ENCODE assay signal across 25 mouse cellular contexts in the genomic region with DNA sequence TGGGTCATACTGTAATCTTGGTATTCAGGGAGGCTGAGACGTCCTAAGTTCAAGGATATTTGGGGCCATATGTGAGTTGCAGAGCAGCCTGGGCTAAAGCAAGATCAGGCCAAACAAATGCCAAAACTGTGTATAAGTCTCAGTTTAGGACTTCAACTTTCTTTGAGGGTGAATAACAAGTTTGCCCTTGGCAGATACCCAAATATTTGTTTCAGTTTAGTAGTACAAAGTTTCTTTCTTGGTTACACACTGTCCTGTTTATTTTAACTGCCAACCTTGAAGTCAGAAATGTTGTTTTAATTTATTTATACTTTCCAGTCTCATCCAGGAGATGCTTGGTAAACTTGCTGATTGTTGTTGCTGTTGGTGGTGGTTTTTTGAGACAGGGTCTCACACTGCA. TPM values are rescaled to one million over a fixed set of nuclear protein-coding genes. Genes with fewer than 3 reads are reported as not detected.
DNase-seq lines count a peak whose midpoint lies in the region; ATAC-seq and TF ChIP-seq lines count a peak whose summit lies in the region.
"Had no signal": no experiment of that assay in that cellular context is flagged by ENCODE, and none has a peak within 500 bp of the region (broad histone marks: within the 10 kb centered on the region; RNA-seq: fewer than 3 reads in every experiment).

No protein-coding gene starts in this region.

- WGBS in liver, postnatal 0 days (ENCODE audit: insufficient replicate concordance), result 69% methylated on average over 1 of the region's 1 CpGs
- WGBS in liver, embryonic 12.5 days (ENCODE audit: insufficient replicate concordance), result 41% methylated on average over 1 of the region's 1 CpGs

- TF ChIP-seq CTCF in liver, postnatal 0 days (IDR thresholded peaks at IDR 0.05; ENCODE audit: low read depth), result no peak

- H3K4me2 ChIP-seq in liver, postnatal 0 days (ENCODE audit: low read depth, low read length), result no peak overlapping the region
- no peak overlapping the region for H3K4me2 ChIP-seq in liver, embryonic 12.5 days
- H3K4me2 ChIP-seq: embryonic facial prominence, embryonic 13.5 days; forebrain, embryonic 12.5 days; forebrain, embryonic 15.5 days; hindbrain, embryonic 12.5 days; hindbrain, embryonic 15.5 days had no signal

- H3K27me3 ChIP-seq in liver, postnatal 0 days (ENCODE audit: insufficient read depth, low read length), result no peaks in the 10 kb centered on the region
- peaks cover 53% of the 10 kb centered on the region for H3K27me3 ChIP-seq in liver, embryonic 12.5 days (replicated peaks)
- H3K27me3 ChIP-seq: heart, embryonic 13.5 days; Patski had no signal

- peaks cover 15% of the 10 kb centered on the region for H3K4me1 ChIP-seq in liver, postnatal 0 days (ENCODE audit: insufficient read depth)
- H3K4me1 ChIP-seq in liver, embryonic 12.5 days, result peaks cover 39% of the 10 kb centered on the region

- H3K9me3 ChIP-seq in liver, postnatal 0 days (ENCODE audit: low read length), result no peaks in the 10 kb centered on the region
- no peaks in the 10 kb centered on the region for H3K9me3 ChIP-seq in liver, embryonic 12.5 days (replicated peaks)
- H3K9me3 ChIP-seq: embryonic facial prominence, embryonic 10.5 days; embryonic facial prominence, embryonic 13.5 days; forebrain, embryonic 12.5 days; forebrain, embryonic 15.5 days; heart, embryonic 10.5 days; heart, embryonic 13.5 days; hindbrain, embryonic 12.5 days; hindbrain, embryonic 15.5 days had no signal

- peak overlapping the region; percentile 68 for H3K27ac ChIP-seq in liver, postnatal 0 days (ENCODE audit: low read depth)
- no peak overlapping the region for H3K27ac ChIP-seq in liver, embryonic 12.5 days
- H3K27ac ChIP-seq: embryonic facial prominence, embryonic 10.5 days; embryonic facial prominence, embryonic 13.5 days; forebrain, embryonic 12.5 days; forebrain, embryonic 15.5 days; heart, adult 2 months; heart, embryonic 10.5 days; heart, embryonic 13.5 days; hindbrain, embryonic 12.5 days; hindbrain, embryonic 15.5 days had no signal

- H3K36me3 ChIP-seq in liver, postnatal 0 days (replicated peaks; ENCODE audit: insufficient read depth, low read length), result no peaks in the 10 kb centered on the region
- no peaks in the 10 kb centered on the region for H3K36me3 ChIP-seq in liver, embryonic 12.5 days
- H3K36me3 ChIP-seq: embryonic facial prominence, embryonic 10.5 days; embryonic facial prominence, embryonic 13.5 days; forebrain, embryonic 12.5 days; forebrain, embryonic 15.5 days; heart, embryonic 10.5 days; heart, embryonic 13.5 days; hindbrain, embryonic 12.5 days; hindbrain, embryonic 15.5 days had no signal

- H3K4me3 ChIP-seq in liver, postnatal 0 days (ENCODE audit: low read depth, low read length), result no peak overlapping the region
- H3K4me3 ChIP-seq in liver, embryonic 12.5 days, result no peak overlapping the region
- H3K4me3 ChIP-seq: embryonic facial prominence, embryonic 13.5 days; erythroblast, embryonic 14.5 days; forebrain, embryonic 12.5 days; forebrain, embryonic 15.5 days; heart, adult 2 months; heart, embryonic 10.5 days; heart, embryonic 13.5 days; hindbrain, embryonic 12.5 days; hindbrain, embryonic 15.5 days had no signal

- ATAC-seq in liver, postnatal 0 days, result no peak
- ATAC-seq in liver, embryonic 12.5 days, result no peak
- ATAC-seq: CD4-positive, CD25-positive, alpha-beta regulatory T cell, adult 4 months; forebrain, embryonic 15.5 days; Patski had no signal

- peak; percentile 55 for DNase-seq in kidney, adult 9 months
- no peak for DNase-seq in kidney, postnatal 25 days
- no peak for DNase-seq in liver, postnatal 0 days
- peak; percentile 28 for DNase-seq in NIH3T3 (ENCODE audit: low read depth)
- DNase-seq in adrenal gland, postnatal 10 days, result no peak
- DNase-seq: adrenal gland, adult 2 months; adrenal gland, postnatal 25 days; cerebellum, adult 11-12 months; cerebellum, adult 8-10 months; cerebellum, postnatal 10 days; cerebellum, postnatal 36 days; gastrocnemius, postnatal 25 days; heart, adult 2 months had no signal

- no peak overlapping the region for H3K9ac ChIP-seq in liver, postnatal 0 days (replicated peaks)
- H3K9ac ChIP-seq in liver, embryonic 12.5 days, result no peak overlapping the region
- H3K9ac ChIP-seq: embryonic facial prominence, embryonic 13.5 days; forebrain, embryonic 12.5 days; forebrain, embryonic 15.5 days; heart, embryonic 13.5 days; hindbrain, embryonic 12.5 days; hindbrain, embryonic 15.5 days had no signal

- TF ChIP-seq EP300 in liver, postnatal 0 days (IDR thresholded peaks at IDR 0.05; ENCODE audit: low read depth), result no peak

RNA-seq across cellular contexts. Expression of gene F11r, which starts 1.4 kb away (rescaled TPM):
- 57.9 and 61.7 TPM in 2 replicates for polyA plus RNA-seq in liver, postnatal 0 days (2015; fragmentation: Nextera tagmentation; extraction: Ambion mirVana)
- 28.2 and 28.9 TPM in 2 replicates for polyA plus RNA-seq in liver, embryonic 12.5 days (2016; fragmentation: Nextera tagmentation; extraction: Ambion mirVana)
- 10 to 100 TPM; 64.9 to 66.2 TPM for total RNA-seq in adrenal gland, postnatal 10 days (2021)
- polyA plus RNA-seq: erythroblast, embryonic 14.5 days had no signal

RNA-seq across cellular contexts. Expression of gene Tstd1, which starts 17.3 kb away (rescaled TPM):
- 36.5 and 37.8 TPM in 2 replicates for polyA plus RNA-seq in liver, postnatal 0 days (2015; fragmentation: Nextera tagmentation; extraction: Ambion mirVana)
- polyA plus RNA-seq in liver, embryonic 12.5 days (2016; fragmentation: Nextera tagmentation; extraction: Ambion mirVana), result 3.1 TPM in 2 replicates
- 10 to 100 TPM; 16.6 to 36.1 TPM for total RNA-seq in adrenal gland, postnatal 10 days (2021)
- polyA plus RNA-seq: erythroblast, embryonic 14.5 days had no signal

RNA-seq across cellular contexts. Expression of gene Usf1, which starts 24.9 kb away (rescaled TPM):
- polyA plus RNA-seq in liver, postnatal 0 days (2015; fragmentation: Nextera tagmentation; extraction: Ambion mirVana), result 22.6 and 25.4 TPM in 2 replicates
- polyA plus RNA-seq in liver, embryonic 12.5 days (2016; fragmentation: Nextera tagmentation; extraction: Ambion mirVana), result 27.5 and 28.7 TPM in 2 replicates
- 10 to 100 TPM; 53.5 to 67.7 TPM for total RNA-seq in adrenal gland, postnatal 10 days (2021)

RNA-seq across cellular contexts. Expression of gene Arhgap30, which starts 47.2 kb away (rescaled TPM):
- polyA plus RNA-seq in liver, postnatal 0 days (2015; fragmentation: Nextera tagmentation; extraction: Ambion mirVana), result 5.6 and 7.0 TPM in 2 replicates
- 4.7 and 5.3 TPM in 2 replicates for polyA plus RNA-seq in liver, embryonic 12.5 days (2016; fragmentation: Nextera tagmentation; extraction: Ambion mirVana)
- total RNA-seq in adrenal gland, postnatal 10 days (2021), result 1 to 10 TPM; 5.1 to 6.1 TPM
- polyA plus RNA-seq: Patski had no signal

Comparison
In these comparisons a context has a peak if more than half of its experiments do, and no peak if none do; other contexts are left out.
1. DNase-seq: peak in kidney, adult 9 months (single experiment) and NIH3T3 (single experiment); none in kidney, postnatal 25 days (0 of 2), liver, postnatal 0 days (single experiment) and adrenal gland, postnatal 10 days (single experiment).